Mouse (Mus musculus) embryonic fibroblast, embryonic 13.5 days (primary cell): ENCODE measurements around the gene Slc28a1.

ENCODE experiments used
- CTCF ChIP-seq: IDR thresholded peaks from 2 replicates; pipeline ENCODE4 v1.5.1; 2011; ENCODE audit warnings: mild to moderate bottlenecking, control low read depth, low read length, moderate library complexity, borderline replicate concordance; ENCODE audit not compliant: insufficient read depth
- POLR2A ChIP-seq: IDR thresholded peaks from 2 replicates; pipeline ENCODE4 v1.6.1; 2011; ENCODE audit warnings: low read depth, mild to moderate bottlenecking, control low read depth, low read length, moderate library complexity

DNA sequence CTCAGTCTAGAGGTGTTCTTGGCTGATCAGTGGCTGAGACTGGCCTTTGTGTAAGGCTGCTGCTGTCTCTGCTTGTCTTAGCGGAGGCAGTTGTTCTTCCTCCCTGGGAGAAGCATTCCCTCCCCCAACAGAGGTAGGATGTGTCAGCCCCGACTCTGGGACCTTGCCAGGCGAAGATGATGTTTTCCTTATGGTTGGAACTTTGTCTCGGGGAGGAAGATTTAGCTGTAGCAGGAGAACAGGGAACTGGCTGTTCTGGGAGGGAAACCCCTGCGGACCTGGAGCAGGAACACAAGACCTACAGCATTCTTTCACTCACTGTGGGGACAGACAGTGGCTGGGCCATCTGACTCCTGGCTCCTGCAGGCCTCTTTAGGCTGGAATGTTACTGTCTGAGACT lies 42.1 kb upstream of the Slc28a1 start:
- TF ChIP-seq CTCF: no peak
- TF ChIP-seq POLR2A: no peak
